Mouse (Mus musculus) midbrain, postnatal 0 days (tissue): ENCODE data around the gene Negr1. TPM values are rescaled to one million over a fixed set of nuclear protein-coding genes. Genes with fewer than 3 reads are reported as not detected.

Experiments used
- ATAC-seq: fragments of 200-750 bp; cut with Nextera tagmentation; 2 replicates; pipeline ENCODE4 v1.8.0; 2017; ENCODE audit warnings: moderate number of reproducible peaks, mild to moderate bottlenecking, moderate TSS enrichment, moderate library complexity; ENCODE audit not compliant: low FRiP score
- DNase-seq: peaks from one replicate; pipeline ENCODE4 v3.0.0-alpha.2; 2015; ENCODE audit warnings: low spot score
- H3K27ac ChIP-seq: fragments of 300-500 bp; sonication (generic); 2 replicates; pipeline ENCODE4 v1.5.1; 2014; ENCODE audit warnings: low read depth, mild to moderate bottlenecking, low read length, mixed read lengths
- H3K27me3 ChIP-seq: fragments of 300-500 bp; sonication (generic); 2 replicates; pipeline ENCODE4 v1.6.1; 2014; ENCODE audit warnings: low read length, control low read depth, mixed read lengths; ENCODE audit not compliant: insufficient read depth
- H3K36me3 ChIP-seq: fragments of 300-500 bp; sonication (generic); 2 replicates; pipeline ENCODE4 v1.6.1; 2014; ENCODE audit warnings: low read length, control low read depth, mixed read lengths; ENCODE audit not compliant: insufficient read depth
- H3K4me1 ChIP-seq: fragments of 300-500 bp; sonication (generic); 2 replicates; pipeline ENCODE4 v1.6.1; 2014; ENCODE audit warnings: mild to moderate bottlenecking, control low read depth, antibody characterized with exemption, low read length, mixed read lengths; ENCODE audit not compliant: insufficient read depth
- H3K4me2 ChIP-seq: fragments of 300-500 bp; sonication (generic); 2 replicates; pipeline ENCODE4 v1.6.1; 2014; ENCODE audit warnings: low read depth, mild to moderate bottlenecking, low read length, mixed read lengths; ENCODE audit not compliant: poor library complexity, severe bottlenecking
- H3K4me3 ChIP-seq: fragments of 300-500 bp; sonication (generic); 2 replicates; pipeline ENCODE4 v1.5.1; 2014; ENCODE audit warnings: low read depth, mild to moderate bottlenecking, low read length, moderate library complexity
- H3K9ac ChIP-seq: fragments of 300-500 bp; sonication (generic); replicated peaks from 2 replicates; pipeline ENCODE4 v1.6.1; 2014; ENCODE audit warnings: mild to moderate bottlenecking, low read length, moderate library complexity, mixed read lengths; ENCODE audit not compliant: poor library complexity, severe bottlenecking
- H3K9me3 ChIP-seq: fragments of 300-500 bp; sonication (generic); 2 replicates; pipeline ENCODE4 v1.6.1; 2016; ENCODE audit warnings: low read length, control low read depth
- CTCF ChIP-seq: IDR thresholded peaks from 2 replicates; pipeline ENCODE4 v1.5.1; 2016; ENCODE audit warnings: antibody characterized with exemption, mild to moderate bottlenecking
- WGBS: fragments of 180-500 bp; shearing (Covaris S2); extraction: QIAGEN DNeasy Blood & Tissue Kit; methylation state at CpG from one replicate; pipeline ENCODE4 v1.1.7; 2014; 5-methylcytosine and 5-hydroxymethylcytosine counted together
- polyA plus RNA-seq: library from polyadenylated mRNA; unstranded; fragments of >200 nt; fragmentation: Nextera tagmentation; extraction: Ambion mirVana; gene quantifications from 2 replicates; pipeline ENCODE4 v1.2.1, GENCODE M21; 2015
- total RNA-seq: library from RNA; depleted of rRNA; stranded (reverse); fragments of >200 nt; gene quantifications from 2 replicates; pipeline ENCODE4 v1.2.3, GENCODE M21; 2014

Negr1 gene
- total and polyA plus RNA-seq, 2 experiments from 2014 or later: 80.2 to 180 TPM

DNA sequence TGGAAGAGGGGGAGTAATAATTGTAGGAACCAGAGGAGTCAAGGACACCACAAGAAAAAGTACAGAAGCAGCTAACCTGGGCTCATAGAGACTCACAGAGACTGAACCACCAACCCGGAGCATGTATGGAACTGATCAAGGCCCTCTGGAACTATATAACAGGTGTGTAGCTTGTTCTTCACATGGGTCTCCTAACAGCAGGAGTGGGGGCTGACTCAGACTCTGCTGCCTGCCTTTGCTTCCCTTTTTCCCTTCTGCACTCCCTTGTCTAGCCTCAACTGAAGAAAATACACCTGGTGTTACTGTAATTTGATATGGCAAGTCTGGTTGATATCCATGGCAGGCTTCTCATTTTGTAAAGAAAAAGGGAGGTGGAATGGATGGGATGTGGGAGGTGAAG is 324.1 kb downstream of the Negr1 start:
- WGBS: 89% methylated on average over 1 of the region's 1 CpGs
- TF ChIP-seq CTCF: no peak
- Histone ChIP-seq H3K4me2 (no peak overlapping the region), H3K4me3 (no peak overlapping the region), H3K27me3 (no peaks in the 10 kb centered on the region), H3K9ac (no peak overlapping the region), H3K27ac (no peak overlapping the region), H3K9me3 (no peaks in the 10 kb centered on the region), H3K4me1 (no peaks in the 10 kb centered on the region), H3K36me3 (no peaks in the 10 kb centered on the region)
- ATAC-seq: no peak
- no peak for DNase-seq

DNA sequence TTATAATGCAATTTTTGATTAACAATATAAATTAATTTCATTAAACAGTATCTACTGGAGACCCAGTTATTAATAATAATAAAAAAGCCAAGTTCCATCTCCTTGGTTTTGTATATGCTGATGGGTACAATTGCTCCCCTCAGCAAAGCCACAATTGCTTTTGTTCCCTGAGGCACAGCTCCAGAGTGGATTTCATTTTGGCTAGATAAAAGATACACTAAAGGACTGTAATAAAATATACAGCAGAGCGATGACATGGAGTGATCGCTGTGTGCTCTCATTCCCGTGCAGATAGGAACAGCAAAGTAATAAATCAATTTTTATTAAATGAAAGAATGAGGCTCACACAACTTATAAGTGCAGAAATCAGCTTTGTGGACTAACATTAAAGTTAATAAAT is 325.3 kb downstream of the Negr1 start:
- WGBS: 66% methylated on average over 3 of the region's 3 CpGs
- TF ChIP-seq CTCF: no peak
- no peak overlapping the region for H3K4me2 ChIP-seq
- H3K9me3 ChIP-seq: no peaks in the 10 kb centered on the region
- H3K27me3 ChIP-seq: no peaks in the 10 kb centered on the region
- DNase-seq: no peak
- H3K36me3 ChIP-seq: no peaks in the 10 kb centered on the region
- H3K4me1 ChIP-seq: no peaks in the 10 kb centered on the region
- H3K9ac ChIP-seq: no peak overlapping the region
- no peak overlapping the region for H3K27ac ChIP-seq
- ATAC-seq: no peak
- H3K4me3 ChIP-seq: no peak overlapping the region

DNA sequence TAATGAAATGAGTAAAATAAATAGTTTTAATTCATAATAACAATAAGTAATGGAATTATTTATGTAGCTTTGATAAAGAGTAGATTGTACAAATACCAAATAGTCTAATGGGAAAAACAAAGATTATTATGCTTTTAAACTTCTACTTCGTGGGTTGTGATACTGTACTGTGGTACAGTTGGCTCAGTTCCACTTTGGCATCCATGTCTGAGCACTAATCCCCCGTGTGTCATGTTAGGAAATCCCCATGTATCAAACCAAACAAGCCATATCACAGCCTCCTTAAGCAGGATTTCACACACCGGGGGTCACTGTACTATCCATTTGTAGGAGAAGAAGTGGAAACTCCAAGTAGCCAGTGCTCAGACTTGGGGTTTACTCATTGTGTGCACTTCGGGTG is 329.4 kb downstream of the Negr1 start:
- ATAC-seq (no peak), DNase-seq (no peak)
- no peaks in the 10 kb centered on the region; the same call in 1 of the 2 replicates for H3K4me1 ChIP-seq
- H3K27ac ChIP-seq: no peak overlapping the region
- no peak overlapping the region for H3K4me2 ChIP-seq
- no peak for TF ChIP-seq CTCF
- H3K4me3 ChIP-seq: no peak overlapping the region
- no peaks in the 10 kb centered on the region for H3K36me3 ChIP-seq
- H3K9ac ChIP-seq: no peak overlapping the region
- H3K27me3 ChIP-seq: no peaks in the 10 kb centered on the region
- H3K9me3 ChIP-seq: no peaks in the 10 kb centered on the region
- WGBS: 60% methylated on average over 4 of the region's 4 CpGs

DNA sequence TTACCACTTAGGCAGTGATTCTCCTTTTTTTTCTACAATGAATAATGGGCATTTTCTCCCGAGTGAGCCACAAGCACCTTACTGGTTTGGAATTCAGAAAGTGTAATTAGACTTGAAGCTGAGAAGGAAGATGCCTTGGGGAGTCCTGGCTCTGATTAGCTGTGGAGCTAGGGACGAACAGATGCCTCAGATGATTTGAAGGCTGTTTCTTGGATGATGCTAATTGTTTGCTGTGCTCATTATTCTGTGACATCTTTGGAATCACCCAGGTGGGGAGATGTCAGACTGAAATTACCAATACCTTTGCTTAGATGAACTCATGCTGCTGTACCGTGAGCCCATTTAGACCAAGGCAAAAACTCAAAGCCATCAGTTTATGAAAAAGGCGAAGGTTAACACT is 333.7 kb downstream of the Negr1 start:
- Histone ChIP-seq H3K9ac (no peak overlapping the region), H3K4me1 (peaks cover 4% of the 10 kb centered on the region; the same call in 1 of the 2 replicates), H3K27ac (no peak overlapping the region), H3K4me3 (no peak overlapping the region), H3K27me3 (no peaks in the 10 kb centered on the region), H3K4me2 (no peak overlapping the region), H3K9me3 (no peaks in the 10 kb centered on the region), H3K36me3 (no peaks in the 10 kb centered on the region)
- DNase-seq (peak; percentile 51), ATAC-seq (peak; percentile 23; the same call in 1 of the 2 replicates)
- no peak for TF ChIP-seq CTCF
- 30% methylated on average over 4 of the region's 4 CpGs for WGBS

DNA sequence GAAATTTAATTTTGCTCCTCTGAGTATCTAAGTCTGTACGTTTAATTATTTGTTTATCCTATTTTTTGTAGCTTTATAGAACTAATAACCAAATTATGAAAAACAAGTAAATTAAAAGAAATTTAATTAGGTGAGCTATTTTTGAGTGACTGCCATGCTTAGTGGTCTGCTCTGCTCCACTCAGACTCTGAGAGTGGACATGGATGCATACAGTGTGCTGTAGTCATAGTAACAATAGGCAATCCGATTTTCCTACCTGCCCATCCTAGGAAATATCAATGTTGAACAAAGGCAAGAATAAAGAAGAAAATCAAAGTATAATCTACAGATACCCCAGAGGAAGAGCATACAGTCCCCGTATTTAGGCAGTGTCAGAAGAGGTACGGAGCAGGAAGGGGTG is 334.5 kb downstream of the Negr1 start:
- Histone ChIP-seq H3K9me3 (no peaks in the 10 kb centered on the region), H3K9ac (no peak overlapping the region), H3K27ac (no peak overlapping the region), H3K4me3 (no peak overlapping the region), H3K36me3 (no peaks in the 10 kb centered on the region), H3K27me3 (no peaks in the 10 kb centered on the region), H3K4me2 (no peak overlapping the region), H3K4me1 (peaks cover 4% of the 10 kb centered on the region; the same call in 1 of the 2 replicates)
- DNase-seq: no peak
- TF ChIP-seq CTCF: no peak
- 71% methylated on average over 4 of the region's 4 CpGs for WGBS
- no peak for ATAC-seq

DNA sequence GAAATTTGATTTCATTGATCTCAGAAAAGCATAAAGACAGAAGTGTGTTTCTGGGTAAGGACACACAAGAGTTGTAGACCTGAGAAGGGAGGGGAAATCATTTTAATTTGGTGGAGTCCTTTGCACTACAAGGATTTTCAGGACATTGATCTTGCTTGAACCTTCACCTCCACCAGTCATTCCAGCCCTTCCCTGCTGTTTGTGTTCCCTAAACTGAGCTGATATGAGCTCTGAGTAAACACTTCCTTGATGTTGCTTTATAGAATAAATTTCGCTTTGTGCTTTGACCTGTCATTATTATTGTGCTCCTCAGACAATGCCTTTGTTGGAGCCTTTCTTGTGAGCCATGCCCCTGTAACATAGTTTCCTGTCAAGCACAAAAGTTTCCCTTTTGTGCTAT is 335.0 kb downstream of the Negr1 start:
- DNase-seq (no peak), ATAC-seq (no peak)
- no peak for TF ChIP-seq CTCF
- H3K9ac ChIP-seq: no peak overlapping the region
- no peaks in the 10 kb centered on the region for H3K27me3 ChIP-seq
- H3K36me3 ChIP-seq: no peaks in the 10 kb centered on the region
- H3K4me2 ChIP-seq: no peak overlapping the region
- WGBS: 54% methylated on average over 1 of the region's 1 CpGs
- no peak overlapping the region for H3K4me3 ChIP-seq
- no peaks in the 10 kb centered on the region for H3K9me3 ChIP-seq
- H3K27ac ChIP-seq: no peak overlapping the region
- peaks cover 4% of the 10 kb centered on the region; the same call in 1 of the 2 replicates for H3K4me1 ChIP-seq
